Mouse (Mus musculus) intestine, postnatal 0 days (tissue): ENCODE data around the gene Gm21983. TPM values are rescaled to one million over a fixed set of nuclear protein-coding genes. Genes with fewer than 3 reads are reported as not detected.

Source experiments
- ATAC-seq: fragments of 200-750 bp; cut with Nextera tagmentation; 2 replicates; pipeline ENCODE4 v1.8.0; 2017; ENCODE audit warnings: mild to moderate bottlenecking, moderate TSS enrichment, moderate library complexity
- H3K27ac ChIP-seq: fragments of 300-500 bp; sonication (generic); 2 replicates; pipeline ENCODE4 v1.5.1; 2014; ENCODE audit warnings: mild to moderate bottlenecking, low read depth, low read length, moderate library complexity
- H3K27me3 ChIP-seq: fragments of 300-500 bp; sonication (generic); replicated peaks from 2 replicates; pipeline ENCODE4 v1.6.1; 2014; ENCODE audit warnings: low read length, mixed read lengths; ENCODE audit not compliant: control insufficient read depth, insufficient read depth
- H3K36me3 ChIP-seq: fragments of 300-500 bp; sonication (generic); 2 replicates; pipeline ENCODE4 v1.6.1; 2014; ENCODE audit warnings: mild to moderate bottlenecking, moderate library complexity; ENCODE audit not compliant: control insufficient read depth, insufficient read depth
- H3K4me1 ChIP-seq: fragments of 300-500 bp; sonication (generic); replicated peaks from 2 replicates; pipeline ENCODE4 v1.6.1; 2014; ENCODE audit warnings: antibody characterized with exemption, low read length, mixed read lengths; ENCODE audit not compliant: control insufficient read depth, insufficient read depth
- H3K4me2 ChIP-seq: fragments of 300-500 bp; sonication (generic); replicated peaks from 2 replicates; pipeline ENCODE4 v1.6.1; 2014; ENCODE audit warnings: low read depth, mild to moderate bottlenecking, moderate library complexity
- H3K4me3 ChIP-seq: fragments of 300-500 bp; sonication (generic); 2 replicates; pipeline ENCODE4 v1.5.1; 2014; ENCODE audit warnings: low read depth, low read length
- H3K9ac ChIP-seq: fragments of 300-500 bp; sonication (generic); 2 replicates; pipeline ENCODE4 v1.6.1; 2014; ENCODE audit warnings: mild to moderate bottlenecking, low read depth, low read length
- H3K9me3 ChIP-seq: fragments of 300-500 bp; sonication (generic); 2 replicates; pipeline ENCODE4 v1.6.1; 2016; ENCODE audit warnings: mixed run types; ENCODE audit not compliant: control insufficient read depth
- CTCF ChIP-seq: sonication (generic); IDR thresholded peaks from 2 replicates; pipeline ENCODE4 v1.5.1; 2016; ENCODE audit warnings: low read depth, mild to moderate bottlenecking, control low read depth, antibody characterized with exemption, moderate library complexity
- WGBS: fragments of 180-500 bp; shearing (Covaris S2); extraction: QIAGEN DNeasy Blood & Tissue Kit; methylation state at CpG from one replicate; pipeline ENCODE4 v1.1.7; 2014; 5-methylcytosine and 5-hydroxymethylcytosine counted together
- polyA plus RNA-seq: library from polyadenylated mRNA; unstranded; fragments of >200 nt; fragmentation: Nextera tagmentation; extraction: Ambion mirVana; gene quantifications from 2 replicates; pipeline ENCODE4 v1.2.1, GENCODE M21; 2015

Gene Gm21983
- polyA plus RNA-seq, 1 experiment from 2014 or later = not detected

DNA sequence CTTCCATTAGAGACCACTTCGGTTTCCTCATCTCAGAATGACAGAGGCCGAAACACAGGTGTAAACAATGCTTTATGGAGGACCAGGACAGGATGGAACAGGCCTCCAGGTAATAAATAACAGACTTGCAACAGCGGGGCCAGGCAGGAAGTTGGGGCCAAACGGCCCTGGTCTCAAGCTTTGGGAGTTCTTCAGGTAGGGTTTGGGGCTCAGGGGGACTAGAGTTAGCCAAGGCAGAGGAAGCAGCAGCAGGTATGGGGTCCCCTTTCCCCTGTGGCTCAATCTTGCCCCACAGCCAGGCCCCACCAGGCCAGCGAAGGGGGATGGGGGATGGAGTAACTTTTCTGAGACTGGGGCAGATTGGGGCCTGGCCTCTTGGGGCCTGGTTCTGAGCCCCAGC, 12.5 kb downstream of the Gm21983 start:
- Histone ChIP-seq H3K4me2 (no peak overlapping the region), H3K27me3 (no peaks in the 10 kb centered on the region), H3K9me3 (no peaks in the 10 kb centered on the region), H3K4me3 (no peak overlapping the region), H3K9ac (no peak overlapping the region), H3K27ac (no peak overlapping the region), H3K36me3 (peaks cover 36% of the 10 kb centered on the region), H3K4me1 (peaks cover 5% of the 10 kb centered on the region)
- 75% methylated on average over 5 of the region's 5 CpGs for WGBS
- ATAC-seq = no peak
- TF ChIP-seq CTCF = no peak

DNA sequence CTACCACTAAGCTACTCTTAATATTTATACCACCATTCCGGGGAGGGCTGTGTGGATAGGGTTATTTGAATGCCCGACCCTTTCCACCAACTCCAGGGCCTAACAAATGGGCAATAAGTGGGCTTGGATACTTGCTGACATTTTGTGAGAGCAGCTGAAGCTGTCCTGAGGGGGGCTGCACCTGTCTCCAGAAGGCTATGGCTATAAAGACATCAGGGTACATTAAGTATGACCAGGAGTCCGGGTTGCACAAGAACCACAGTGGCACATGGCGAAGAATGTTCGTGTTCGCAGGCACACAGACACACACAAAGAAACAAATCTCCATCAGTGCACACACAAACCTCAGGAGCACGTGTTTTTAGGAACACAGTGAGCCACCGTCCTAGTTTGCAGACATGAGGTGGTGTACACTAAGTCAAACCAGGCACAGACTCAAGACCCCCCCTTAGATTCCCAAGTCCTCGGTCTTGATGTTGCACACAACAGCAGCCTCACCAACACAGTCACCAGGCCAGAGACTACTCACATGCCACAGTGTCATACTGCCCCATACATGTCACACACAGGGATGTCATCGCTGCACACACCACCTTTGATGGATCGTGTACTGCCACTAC, 13.3 kb downstream of the Gm21983 start:
- H3K9ac ChIP-seq = peak overlapping the region; percentile 86
- H3K4me1 ChIP-seq = peaks cover 10% of the 10 kb centered on the region
- peaks cover 36% of the 10 kb centered on the region for H3K36me3 ChIP-seq
- peak overlapping the region; percentile 75 for H3K4me3 ChIP-seq
- peak overlapping the region; percentile 77 for H3K4me2 ChIP-seq
- H3K27me3 ChIP-seq = no peaks in the 10 kb centered on the region
- no peak for TF ChIP-seq CTCF
- H3K9me3 ChIP-seq = no peaks in the 10 kb centered on the region
- 71% methylated on average over 11 of the region's 11 CpGs for WGBS
- ATAC-seq = no peak
- peak overlapping the region; percentile 99 for H3K27ac ChIP-seq

DNA sequence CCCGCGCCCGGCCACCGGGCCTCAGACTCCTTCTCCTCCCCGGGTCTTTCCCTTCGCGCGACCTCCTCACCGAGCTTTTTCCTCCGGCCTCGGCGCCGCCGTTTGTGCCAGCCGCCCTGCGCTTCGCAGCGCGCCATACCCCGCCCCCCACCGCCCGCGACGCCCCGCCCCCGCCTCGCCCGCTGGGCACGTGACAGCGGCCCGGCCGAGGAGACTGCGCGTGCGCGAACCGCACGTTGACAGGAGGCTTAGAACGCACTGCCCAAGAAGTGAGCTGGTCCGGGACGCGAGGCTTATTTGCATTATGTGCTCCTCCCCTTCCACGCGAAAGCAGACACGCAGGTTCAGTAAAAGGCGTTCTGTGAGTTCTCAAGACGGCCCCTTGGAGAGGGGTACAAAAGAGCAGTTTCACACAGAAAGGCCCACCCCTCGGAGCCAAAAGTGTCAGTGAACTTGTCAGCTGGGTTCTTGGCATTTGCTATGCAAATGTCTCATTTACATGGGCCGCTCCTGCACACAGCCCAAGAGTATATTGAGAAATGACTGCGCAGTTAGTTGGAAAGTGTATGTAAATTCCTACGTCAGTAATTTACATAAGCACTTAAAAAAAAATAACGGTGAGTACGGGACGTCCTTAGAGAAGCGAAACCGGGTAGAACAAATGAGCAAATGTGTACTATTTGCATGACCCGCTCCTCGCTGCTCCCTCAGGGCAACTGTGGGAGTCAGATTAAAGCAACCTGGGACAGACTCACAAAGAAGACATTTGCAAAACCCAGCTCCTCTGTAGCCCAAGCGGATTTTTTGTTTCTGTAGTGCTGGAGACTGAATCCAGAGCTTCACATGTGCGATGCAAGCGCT, 14.0 kb downstream of the Gm21983 start, which contains the start of gene Egln2:
Egln2 (minus strand) TSS at position 189 of the 861 bp plus-strand sequence.
- Histone ChIP-seq H3K27ac (peak within 1 kb of the TSS; percentile 99), H3K4me1 (peaks cover 10% of the 10 kb centered on the region), H3K9me3 (no peaks in the 10 kb centered on the region), H3K4me3 (peak within 1 kb of the TSS; percentile 75), H3K36me3 (peaks cover 29% of the 10 kb centered on the region), H3K27me3 (no peaks in the 10 kb centered on the region), H3K9ac (peak within 1 kb of the TSS; percentile 86), H3K4me2 (peak within 1 kb of the TSS; percentile 77)
- TF ChIP-seq CTCF = no peak
- peak; percentile 84 for ATAC-seq
- WGBS = 2% methylated on average over 51 of the region's 61 CpGs

DNA sequence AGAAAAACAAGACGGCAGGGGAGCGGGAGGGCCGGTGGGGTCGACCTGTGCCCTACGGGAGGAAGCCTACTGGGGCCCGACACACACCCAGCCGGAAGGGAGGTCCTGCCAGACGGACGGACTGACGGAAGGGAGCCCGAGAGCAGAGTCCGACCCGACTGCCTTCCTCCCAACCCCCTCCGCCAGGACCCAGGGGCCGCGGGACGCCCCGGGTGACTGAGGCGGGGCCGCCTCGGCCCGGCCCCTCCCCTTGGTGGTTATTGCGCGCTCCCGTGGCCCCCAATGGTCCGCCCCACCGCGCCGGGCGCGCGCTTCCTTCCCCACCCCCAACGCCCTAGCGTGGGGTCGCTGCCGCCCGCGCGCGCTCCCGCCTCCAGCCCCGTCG, 14.7 kb downstream of the Gm21983 start:
- WGBS = 1% methylated on average over 29 of the region's 43 CpGs
- Histone ChIP-seq H3K27ac (peak overlapping the region; percentile 99), H3K36me3 (peaks cover 25% of the 10 kb centered on the region; the same call in 1 of the 2 replicates), H3K4me3 (peak overlapping the region; percentile 75), H3K4me1 (peaks cover 10% of the 10 kb centered on the region), H3K27me3 (no peaks in the 10 kb centered on the region), H3K9ac (peak overlapping the region; percentile 86), H3K9me3 (no peaks in the 10 kb centered on the region), H3K4me2 (peak overlapping the region; percentile 77)
- peak; percentile 86 for ATAC-seq
- no peak for TF ChIP-seq CTCF

DNA sequence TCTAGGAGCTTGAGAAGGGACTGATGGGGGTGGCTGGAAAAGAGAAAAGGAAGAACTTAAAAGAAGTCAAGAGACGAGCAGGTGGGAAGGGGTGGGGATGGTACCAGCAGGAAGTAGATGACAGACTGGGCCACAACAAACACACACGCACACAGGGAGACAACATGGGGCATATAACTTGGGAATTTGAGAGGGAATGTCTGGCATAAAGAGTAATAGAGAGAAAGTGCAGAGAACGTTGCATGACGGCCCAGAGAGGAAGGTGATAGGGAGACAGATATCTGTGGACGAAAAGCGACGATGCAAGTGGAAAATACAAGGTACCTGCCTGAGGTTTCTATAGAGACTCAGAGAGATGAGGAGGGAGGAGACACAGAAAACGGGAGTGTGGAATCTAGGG, 15.2 kb downstream of the Gm21983 start:
- peak overlapping the region; percentile 77 for H3K4me2 ChIP-seq
- H3K27me3 ChIP-seq = no peaks in the 10 kb centered on the region
- peak overlapping the region; percentile 86 for H3K9ac ChIP-seq
- 1% methylated on average over 8 of the region's 8 CpGs for WGBS
- H3K36me3 ChIP-seq = peaks cover 19% of the 10 kb centered on the region; the same call in 1 of the 2 replicates
- peak overlapping the region; percentile 99 for H3K27ac ChIP-seq
- H3K4me1 ChIP-seq = peaks cover 10% of the 10 kb centered on the region
- TF ChIP-seq CTCF = no peak
- ATAC-seq = no peak
- no peaks in the 10 kb centered on the region for H3K9me3 ChIP-seq
- peak overlapping the region; percentile 75 for H3K4me3 ChIP-seq

DNA sequence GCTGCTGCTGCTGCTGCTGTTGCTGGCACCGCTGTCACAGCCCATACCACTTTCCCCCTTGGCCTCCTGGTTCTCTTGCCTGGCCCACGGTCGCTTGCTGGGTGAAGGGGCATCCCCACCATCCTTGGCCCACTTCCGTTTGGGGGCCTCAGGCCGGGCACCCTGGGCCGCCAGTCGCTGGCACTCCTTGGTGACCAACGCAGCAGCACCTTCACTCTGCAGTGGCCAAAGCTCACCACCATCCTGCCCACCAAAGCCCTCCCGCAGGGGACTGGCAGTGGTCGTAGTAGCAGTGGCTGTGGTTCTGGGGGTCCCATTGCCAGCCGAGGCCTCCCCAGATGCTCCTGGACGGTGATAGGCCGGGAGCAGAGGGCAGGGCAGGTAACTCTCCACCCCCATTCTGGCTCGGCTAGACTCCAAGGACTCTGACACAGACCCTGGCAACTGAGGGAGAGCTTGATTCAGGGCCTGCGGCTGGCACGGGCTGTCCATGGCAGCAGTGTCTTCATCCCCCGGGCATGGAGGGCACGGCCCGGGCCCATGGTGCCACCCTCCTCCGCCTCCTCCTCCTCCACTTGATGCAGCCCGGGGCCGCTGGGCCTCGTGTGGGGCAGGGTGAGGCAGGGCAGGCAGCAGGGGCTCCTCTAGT, 15.8 kb downstream of the Gm21983 start:
- no peaks in the 10 kb centered on the region for H3K9me3 ChIP-seq
- ATAC-seq = no peak
- H3K4me3 ChIP-seq = peak overlapping the region; percentile 75
- peaks cover 14% of the 10 kb centered on the region for H3K4me1 ChIP-seq
- TF ChIP-seq CTCF = no peak
- no peaks in the 10 kb centered on the region for H3K27me3 ChIP-seq
- H3K4me2 ChIP-seq = peak overlapping the region; percentile 77
- H3K36me3 ChIP-seq = peaks cover 18% of the 10 kb centered on the region; the same call in 1 of the 2 replicates
- 56% methylated on average over 23 of the region's 23 CpGs for WGBS
- peak overlapping the region; percentile 86 for H3K9ac ChIP-seq
- peak overlapping the region; percentile 99; the same call in 1 of the 2 replicates for H3K27ac ChIP-seq
